Mouse (Mus musculus) gastrocnemius, postnatal 4 days (tissue): ENCODE measurements around the gene Calml3. TPM values are rescaled to one million over a fixed set of nuclear protein-coding genes. Genes with fewer than 3 reads are reported as not detected.

Source experiments
- DNase-seq, 2 experiments: peaks; one replicate each; pipeline ENCODE4 v3.0.0; 2021 to 2022; ENCODE audit warnings: low spot score in 2 of 2, mixed read lengths in 2 of 2
- total RNA-seq, 2 experiments: library from RNA; stranded (reverse); gene quantifications; 2 replicates each; pipeline ENCODE4 v1.2.3; 2021

The Calml3 gene
- total RNA-seq, 2 experiments from 2014 or later = 0.18 to 0.20 TPM

GRCm38 (mm10) chr13:3782499-3782898 is 21.6 kb downstream of the Calml3 start:
- no peak for DNase-seq

DNA sequence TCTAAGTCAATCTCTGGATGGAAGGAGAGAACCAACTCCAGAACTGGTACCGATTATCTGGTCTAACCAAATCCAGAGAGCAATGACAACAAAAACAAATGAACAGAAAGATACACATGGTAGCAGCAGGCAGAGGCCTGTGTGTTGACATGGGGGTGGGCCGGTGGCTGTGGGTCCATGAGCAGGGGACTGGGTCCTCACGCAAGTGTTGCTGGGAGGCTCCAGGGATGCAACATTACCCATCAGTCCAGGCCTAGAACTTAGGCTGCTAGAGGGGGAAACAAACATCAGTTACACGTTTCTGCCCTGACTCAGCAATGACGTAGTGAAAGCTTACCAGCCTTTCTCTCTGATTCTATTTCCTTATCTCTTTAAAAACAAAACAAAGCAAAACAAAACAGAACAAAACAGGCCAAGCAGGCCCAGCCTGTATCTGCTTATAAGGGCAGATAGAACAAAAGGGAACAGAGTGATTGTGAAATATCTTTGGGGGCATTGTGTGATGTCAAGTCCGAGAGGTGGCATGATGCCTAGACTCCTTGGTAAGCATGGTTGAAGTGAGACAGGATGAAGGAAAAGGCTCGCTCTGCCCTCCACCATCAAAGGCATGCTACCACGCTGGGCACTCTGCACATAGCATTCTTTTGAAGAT is 24.4 kb downstream of the Calml3 start:
- no peak for DNase-seq

GRCm38 (mm10) chr13:3778591-3779364 is 25.3 kb downstream of the Calml3 start:
- no peak for DNase-seq

DNA sequence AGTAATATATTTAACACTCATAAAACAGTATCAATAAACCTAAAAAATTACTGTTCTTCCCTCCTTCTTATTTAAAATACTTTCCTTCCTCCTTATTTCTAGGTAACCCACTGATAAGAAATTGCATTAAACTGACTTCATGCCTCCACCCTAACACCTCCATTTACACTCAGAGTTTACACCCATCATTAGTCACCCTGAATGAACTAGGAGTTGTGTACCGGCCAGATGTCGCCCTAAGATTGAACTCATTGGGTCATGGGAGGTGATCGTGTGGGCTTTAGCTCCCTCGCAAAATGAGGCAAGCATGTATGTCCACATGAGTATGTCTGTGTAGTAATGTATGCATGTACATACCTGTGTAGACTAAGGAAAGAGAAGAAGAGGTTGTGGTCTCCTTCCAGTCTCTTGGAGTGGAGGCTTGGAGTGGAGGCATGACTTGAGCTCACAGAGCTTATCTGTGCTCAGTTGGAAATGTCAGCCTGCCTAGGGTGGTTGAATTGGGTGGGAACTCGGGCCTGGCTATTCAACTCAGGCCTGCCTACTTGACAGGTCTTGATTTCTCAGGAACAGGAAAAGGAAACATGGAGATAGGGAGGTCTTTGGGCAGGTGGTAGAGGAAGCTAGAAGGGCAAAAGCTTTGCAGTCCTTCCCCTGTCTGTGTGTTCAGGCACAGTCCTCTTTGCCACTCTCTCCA is 26.8 kb downstream of the Calml3 start:
- no peak for DNase-seq

- DNase-seq = no peak
Measured at GRCm38 (mm10) chr13:3776446-3776845, 27.7 kb downstream of the Calml3 start.

GRCm38 (mm10) chr13:3774991-3775390 is 29.1 kb downstream of the Calml3 start:
- DNase-seq = no peak

DNA sequence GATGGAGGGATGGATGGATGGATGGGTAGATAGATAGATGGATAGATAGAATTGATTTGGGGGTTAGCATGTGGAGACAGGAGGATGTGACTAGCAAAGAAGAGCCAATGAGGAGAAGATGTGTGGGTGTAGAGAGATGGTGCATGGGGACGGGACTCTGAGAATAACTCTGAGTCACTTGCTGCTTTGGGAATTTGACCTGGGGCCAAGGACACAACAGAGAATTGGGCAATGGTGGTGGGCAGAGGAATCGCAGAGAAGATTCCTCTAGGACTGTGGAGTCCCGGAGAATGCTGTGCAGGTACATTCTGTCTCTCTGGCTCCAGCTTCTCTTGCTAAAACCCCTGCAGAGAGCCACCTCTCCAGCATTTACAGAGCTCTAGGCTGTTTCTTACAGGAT is 29.8 kb downstream of the Calml3 start:
- no peak for DNase-seq

- no peak for DNase-seq
Measured at GRCm38 (mm10) chr13:3773149-3773688, 30.9 kb downstream of the Calml3 start.

GRCm38 (mm10) chr13:3771221-3771620 is 32.9 kb downstream of the Calml3 start:
- no peak for DNase-seq

GRCm38 (mm10) chr13:3770170-3771024 is 33.7 kb downstream of the Calml3 start:
- peak in 1 of 2 experiments; percentile 51 for DNase-seq

DNA sequence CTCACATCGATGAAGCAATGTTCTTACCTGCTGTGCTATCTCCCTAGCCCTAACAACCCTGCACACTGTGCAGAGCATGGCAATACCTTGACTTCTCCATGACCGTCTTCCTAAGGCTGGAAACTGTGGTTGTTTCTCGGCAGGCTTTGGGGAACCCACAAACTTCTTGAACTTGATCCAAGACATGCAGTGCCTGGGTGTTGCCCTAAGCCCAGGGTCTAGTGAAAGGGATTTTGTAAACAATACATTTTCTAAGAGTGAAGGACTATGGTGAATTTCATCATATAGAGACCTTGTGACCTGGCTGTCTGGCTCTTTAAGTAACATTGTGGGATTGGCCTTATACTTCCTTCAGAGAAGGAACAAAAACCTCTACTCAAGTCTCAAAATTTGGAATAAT is 34.6 kb downstream of the Calml3 start:
- DNase-seq = no peak

DNA sequence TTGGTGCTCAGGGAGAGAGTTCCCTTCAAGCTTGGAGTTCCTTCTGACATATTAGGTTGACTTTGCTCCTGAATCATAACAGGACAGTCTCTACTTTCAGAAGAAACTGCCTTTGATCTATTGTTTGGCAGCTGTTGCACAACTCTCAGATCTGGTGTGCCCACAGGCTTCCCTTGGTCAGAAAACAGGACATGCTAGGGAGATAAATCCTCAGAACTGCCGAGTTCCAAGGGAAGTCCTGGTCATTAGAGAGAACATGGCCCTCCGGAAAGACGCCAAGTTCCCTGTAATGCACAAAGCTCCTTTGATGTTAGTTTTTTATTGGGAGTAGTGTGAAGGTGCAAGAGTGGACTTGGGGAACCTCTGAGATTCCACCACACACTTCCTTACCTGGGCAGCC is 35.5 kb downstream of the Calml3 start:
- DNase-seq = no peak

DNA sequence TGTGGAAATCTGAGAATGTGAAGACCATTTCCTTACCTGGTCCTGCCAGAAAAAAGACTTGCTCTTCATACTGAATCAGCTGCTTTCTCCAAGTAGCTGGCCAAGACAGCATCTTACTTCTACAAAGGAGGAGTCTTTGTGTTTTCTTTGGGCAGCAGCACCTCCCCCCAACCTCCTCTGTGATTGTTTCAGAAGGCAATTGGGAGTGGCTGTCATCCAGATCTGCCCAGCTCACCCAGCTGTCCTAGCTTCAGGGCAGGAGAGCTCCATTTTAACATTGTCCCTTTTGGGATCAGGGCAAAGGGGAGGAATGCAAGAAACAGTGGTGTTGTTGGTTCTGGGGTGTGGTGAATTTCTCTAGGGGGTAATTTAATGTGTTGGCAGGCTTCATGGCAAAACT is 37.0 kb downstream of the Calml3 start:
- DNase-seq = no peak

GRCm38 (mm10) chr13:3765781-3766180 is 38.3 kb downstream of the Calml3 start:
- no peak for DNase-seq

DNA sequence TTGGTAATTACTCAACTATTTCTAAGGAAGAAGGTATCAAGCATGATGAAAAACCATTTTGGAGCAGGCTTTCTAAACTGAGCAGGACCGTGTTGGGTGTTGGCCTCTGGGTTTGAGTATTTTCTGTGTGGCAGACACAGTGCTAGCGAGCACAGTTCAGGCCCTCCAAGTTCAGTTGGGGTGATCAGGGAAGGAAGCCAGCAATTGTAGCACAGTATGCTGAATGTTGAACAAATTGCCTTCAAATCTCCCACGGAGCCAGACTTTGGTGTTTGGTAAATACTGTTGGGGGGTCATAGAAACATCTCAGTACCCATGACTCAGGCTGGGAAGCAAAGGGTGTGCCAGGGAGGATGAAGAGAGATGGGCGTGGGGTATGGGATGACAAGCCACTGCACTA is 43.0 kb downstream of the Calml3 start:
- DNase-seq = no peak

- DNase-seq = no peak
Measured at GRCm38 (mm10) chr13:3758347-3758746, 45.8 kb downstream of the Calml3 start.

DNA sequence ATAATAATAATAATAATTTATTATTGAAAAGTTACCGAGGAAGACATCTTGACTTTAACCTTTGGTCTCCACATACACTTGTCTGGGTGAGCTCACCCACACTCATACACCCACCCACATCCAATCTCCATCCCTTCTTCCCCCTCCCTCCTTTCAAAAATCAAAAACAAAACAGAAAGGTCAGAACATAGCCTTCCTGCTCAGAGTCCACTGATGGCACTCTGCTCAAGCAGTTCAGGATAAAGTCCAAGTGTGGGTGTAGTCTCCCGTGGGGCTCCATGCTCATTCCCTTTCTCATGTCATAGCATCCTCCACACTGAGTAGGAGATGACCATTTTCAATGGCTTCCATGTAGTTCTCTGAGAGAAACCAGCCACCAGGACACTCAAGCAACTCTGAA is 50.8 kb downstream of the Calml3 start:
- DNase-seq = no peak
